Mouse (Mus musculus) hindbrain, embryonic 11.5 days (tissue): ENCODE measurements around the gene Il2rb. TPM values are rescaled to one million over a fixed set of nuclear protein-coding genes. Genes with fewer than 3 reads are reported as not detected.

Experiments
- ATAC-seq: fragments of 200-750 bp; cut with Nextera tagmentation; 2 replicates; pipeline ENCODE4 v1.8.0; 2017; ENCODE audit warnings: mild to moderate bottlenecking, moderate TSS enrichment, moderate library complexity; ENCODE audit not compliant: low FRiP score
- DNase-seq: peaks from one replicate; pipeline ENCODE4 v3.0.0-alpha.2; 2015; ENCODE audit warnings: low spot score
- H3K27ac ChIP-seq: fragments of 300-500 bp; sonication (generic); 2 replicates; pipeline ENCODE4 v1.5.1; 2014; ENCODE audit warnings: mild to moderate bottlenecking, low read depth, low read length
- H3K27me3 ChIP-seq: fragments of 300-500 bp; sonication (generic); 2 replicates; pipeline ENCODE4 v1.6.1; 2014; ENCODE audit warnings: mild to moderate bottlenecking, low read length, moderate library complexity, mixed read lengths; ENCODE audit not compliant: control insufficient read depth, insufficient read depth
- H3K36me3 ChIP-seq: fragments of 300-500 bp; sonication (generic); 2 replicates; pipeline ENCODE4 v1.6.1; 2014; ENCODE audit warnings: mild to moderate bottlenecking, low read length, moderate library complexity, mixed read lengths; ENCODE audit not compliant: control insufficient read depth, insufficient read depth
- H3K4me1 ChIP-seq: fragments of 300-500 bp; sonication (generic); replicated peaks from 2 replicates; pipeline ENCODE4 v1.6.1; 2014; ENCODE audit warnings: low read length, mixed read lengths; ENCODE audit not compliant: control insufficient read depth, insufficient read depth
- H3K4me2 ChIP-seq: fragments of 300-500 bp; sonication (generic); replicated peaks from 2 replicates; pipeline ENCODE4 v1.6.1; 2014; ENCODE audit warnings: mild to moderate bottlenecking, low read depth, low read length
- H3K4me3 ChIP-seq: fragments of 300-500 bp; sonication (generic); 2 replicates; pipeline ENCODE4 v1.5.1; 2014; ENCODE audit warnings: low read depth, low read length
- H3K9ac ChIP-seq: fragments of 300-500 bp; sonication (generic); 2 replicates; pipeline ENCODE4 v1.6.1; 2014; ENCODE audit warnings: low read depth, low read length
- H3K9me3 ChIP-seq: fragments of 300-500 bp; sonication (generic); 2 replicates; pipeline ENCODE4 v1.6.1; 2016; ENCODE audit warnings: low read length; ENCODE audit not compliant: control insufficient read depth
- WGBS: fragments of 180-500 bp; shearing (Covaris S2); extraction: QIAGEN DNeasy Blood & Tissue Kit; methylation state at CpG from one replicate; pipeline ENCODE4 v1.1.7; 2014; 5-methylcytosine and 5-hydroxymethylcytosine counted together
- polyA plus RNA-seq: library from polyadenylated mRNA; unstranded; fragments of >200 nt; fragmentation: Nextera tagmentation; extraction: Ambion mirVana; gene quantifications from 2 replicates; pipeline ENCODE4 v1.2.1, GENCODE M21; 2014

Gene Il2rb
- polyA plus RNA-seq, 1 experiment from 2014 or later, result not detected

- Histone ChIP-seq H3K36me3 (no peaks in the 10 kb centered on the region), H3K27me3 (no peaks in the 10 kb centered on the region), H3K9me3 (no peaks in the 10 kb centered on the region), H3K4me2 (no peak overlapping the region), H3K9ac (no peak overlapping the region), H3K4me3 (no peak overlapping the region), H3K4me1 (no peaks in the 10 kb centered on the region), H3K27ac (no peak overlapping the region)
- 83% methylated on average over 6 of the region's 6 CpGs for WGBS
- DNase-seq (no peak), ATAC-seq (no peak)
Observed at GRCm38 (mm10) chr15:78473442-78473841, 21.6 kb downstream of the Il2rb start.

DNA sequence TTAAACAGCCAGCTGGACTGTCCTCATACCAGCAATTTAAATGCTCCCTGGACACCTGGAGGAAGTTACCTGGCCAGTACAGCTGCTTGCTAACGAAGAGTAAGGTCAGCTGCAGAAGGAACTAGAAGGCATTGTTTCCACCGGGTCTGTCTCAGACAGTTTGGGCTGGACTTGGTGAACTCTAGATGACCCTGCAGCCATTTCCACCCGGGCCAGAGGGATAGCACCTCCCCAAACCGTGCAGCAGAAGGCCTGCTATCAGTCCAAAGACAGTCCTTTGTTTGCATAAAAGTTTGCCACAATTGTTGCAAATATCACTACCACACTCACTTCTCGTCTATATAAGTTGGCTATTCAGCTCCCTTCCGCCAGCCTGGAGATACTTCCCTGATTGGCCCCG is 23.2 kb downstream of the Il2rb start:
- 52% methylated on average over 7 of the region's 7 CpGs for WGBS
- Histone ChIP-seq H3K4me1 (no peaks in the 10 kb centered on the region), H3K9ac (no peak overlapping the region), H3K4me3 (no peak overlapping the region), H3K27me3 (no peaks in the 10 kb centered on the region), H3K27ac (no peak overlapping the region), H3K4me2 (no peak overlapping the region), H3K36me3 (no peaks in the 10 kb centered on the region), H3K9me3 (no peaks in the 10 kb centered on the region)
- ATAC-seq (no peak), DNase-seq (no peak)

- no peaks in the 10 kb centered on the region for H3K4me1 ChIP-seq
- H3K9ac ChIP-seq, result no peak overlapping the region
- H3K4me3 ChIP-seq, result no peak overlapping the region
- H3K27me3 ChIP-seq, result no peaks in the 10 kb centered on the region
- DNase-seq (no peak), ATAC-seq (no peak)
- no peaks in the 10 kb centered on the region for H3K9me3 ChIP-seq
- no peak overlapping the region for H3K27ac ChIP-seq
- no peak overlapping the region for H3K4me2 ChIP-seq
- H3K36me3 ChIP-seq, result no peaks in the 10 kb centered on the region
- 70% methylated on average over 4 of the region's 4 CpGs for WGBS
Observed at GRCm38 (mm10) chr15:78470495-78471276, 24.4 kb downstream of the Il2rb start.

DNA sequence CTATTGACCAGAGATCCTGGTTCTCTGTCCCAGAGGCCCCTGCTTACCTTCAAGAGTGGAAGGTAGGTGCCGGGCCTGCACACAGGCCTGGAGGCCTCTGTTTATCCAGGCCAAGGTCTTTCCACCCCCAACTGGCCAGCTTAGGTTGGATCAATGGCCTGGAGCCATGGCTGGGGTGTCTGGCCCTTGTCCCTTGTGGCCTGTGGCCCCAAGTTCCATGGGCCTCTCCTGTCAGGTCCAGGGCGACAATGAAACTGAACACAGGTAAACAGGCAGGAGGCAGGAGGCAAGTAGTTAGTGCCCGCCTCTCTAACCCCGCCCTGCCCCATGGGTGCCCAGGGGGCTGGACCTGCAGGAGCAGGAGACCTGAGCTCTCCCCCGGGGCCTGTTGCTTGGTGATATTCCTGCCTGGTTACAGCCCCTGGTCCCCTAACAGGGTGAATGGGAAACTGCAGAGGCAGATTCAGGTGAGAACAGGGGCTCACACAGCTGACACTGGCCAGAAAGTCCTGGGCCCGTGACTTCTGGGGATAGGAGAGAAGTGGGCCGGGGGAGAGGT is 26.6 kb downstream of the Il2rb start, which contains the start of gene Tmprss6:
Gene Tmprss6 (minus strand): TSS at position 256 of the 559 bp plus-strand sequence.
- ATAC-seq (no peak), DNase-seq (no peak)
- no peaks in the 10 kb centered on the region for H3K9me3 ChIP-seq
- no peaks in the 10 kb centered on the region for H3K4me1 ChIP-seq
- H3K4me3 ChIP-seq, result no peak within 1 kb of the TSS
- H3K9ac ChIP-seq, result no peak within 1 kb of the TSS
- no peaks in the 10 kb centered on the region for H3K36me3 ChIP-seq
- WGBS, result 72% methylated on average over 7 of the region's 7 CpGs
- no peak within 1 kb of the TSS for H3K4me2 ChIP-seq
- H3K27me3 ChIP-seq, result no peaks in the 10 kb centered on the region
- H3K27ac ChIP-seq, result no peak within 1 kb of the TSS

DNA sequence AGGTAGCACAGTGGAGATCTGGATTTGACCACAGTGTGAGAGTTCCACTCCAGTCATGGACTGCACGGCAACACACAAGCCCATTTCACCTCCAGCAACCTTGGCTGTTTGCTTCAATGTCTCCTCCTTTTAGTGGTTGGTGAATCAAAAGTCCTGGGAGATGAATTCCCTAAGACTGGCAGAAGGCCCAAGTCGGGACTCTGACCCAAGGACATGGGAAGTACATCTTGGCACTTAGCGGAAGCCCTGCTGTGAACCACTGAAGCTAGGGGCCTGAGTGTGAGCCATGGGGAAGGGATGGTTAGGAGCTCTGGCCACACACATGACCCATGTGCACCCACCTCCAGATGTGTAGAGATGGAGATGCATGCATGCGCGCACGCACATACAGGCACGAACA is 27.5 kb downstream of the Il2rb start:
- H3K4me1 ChIP-seq, result no peaks in the 10 kb centered on the region
- no peak overlapping the region for H3K9ac ChIP-seq
- 96% methylated on average over 7 of the region's 7 CpGs for WGBS
- H3K36me3 ChIP-seq, result no peaks in the 10 kb centered on the region
- DNase-seq, result no peak
- no peak for ATAC-seq
- H3K4me3 ChIP-seq, result no peak overlapping the region
- no peak overlapping the region for H3K27ac ChIP-seq
- H3K9me3 ChIP-seq, result no peaks in the 10 kb centered on the region
- no peak overlapping the region for H3K4me2 ChIP-seq
- H3K27me3 ChIP-seq, result no peaks in the 10 kb centered on the region

DNA sequence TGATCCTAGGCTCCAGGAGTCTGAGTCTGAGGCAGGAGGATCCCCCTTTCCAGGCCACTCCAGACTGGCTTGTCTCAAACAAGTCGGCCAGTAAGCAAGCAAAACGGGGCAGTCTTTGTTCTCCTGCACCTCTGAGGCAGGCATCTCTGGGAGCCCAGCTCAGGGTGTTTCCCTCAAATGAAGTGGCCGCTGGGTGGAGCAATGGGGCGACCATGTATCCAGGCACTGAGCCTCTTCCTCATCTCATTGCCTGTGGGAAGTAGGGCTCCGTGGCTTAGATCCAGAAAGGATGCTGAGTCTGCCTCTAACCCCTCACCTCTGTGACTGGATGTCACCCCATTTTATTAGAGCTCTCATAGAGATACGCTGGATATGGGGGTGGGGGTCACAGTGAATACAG is 28.3 kb downstream of the Il2rb start:
- DNase-seq (peak; percentile 30), ATAC-seq (no peak)
- Histone ChIP-seq H3K4me3 (no peak overlapping the region), H3K9me3 (no peaks in the 10 kb centered on the region), H3K9ac (no peak overlapping the region), H3K4me2 (no peak overlapping the region), H3K36me3 (no peaks in the 10 kb centered on the region), H3K27me3 (no peaks in the 10 kb centered on the region), H3K27ac (no peak overlapping the region), H3K4me1 (no peaks in the 10 kb centered on the region)
- WGBS, result 32% methylated on average over 6 of the region's 6 CpGs

DNA sequence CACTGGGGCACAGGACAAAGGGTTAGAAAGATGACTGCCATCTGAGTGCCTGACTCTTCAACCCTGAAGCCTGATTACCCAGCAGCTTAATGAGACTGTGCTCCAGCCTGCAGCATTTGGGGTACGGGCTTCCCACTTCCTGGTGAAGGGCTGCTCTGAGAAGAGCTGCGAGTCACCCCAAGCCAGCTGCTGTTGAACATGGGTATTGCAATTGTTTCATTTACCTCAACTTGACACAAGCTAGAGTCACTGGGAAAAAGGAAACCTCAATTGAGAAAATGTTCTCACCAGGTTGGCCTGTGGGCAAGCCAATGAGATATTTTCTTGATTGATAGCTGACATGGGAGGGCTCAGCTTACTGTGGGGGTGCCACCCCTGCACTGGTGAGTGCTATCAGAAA is 32.1 kb downstream of the Il2rb start:
- ATAC-seq (no peak), DNase-seq (no peak)
- H3K4me1 ChIP-seq, result no peaks in the 10 kb centered on the region
- WGBS, result 83% methylated on average over 2 of the region's 2 CpGs
- no peak overlapping the region for H3K9ac ChIP-seq
- H3K4me3 ChIP-seq, result no peak overlapping the region
- H3K9me3 ChIP-seq, result no peaks in the 10 kb centered on the region
- H3K36me3 ChIP-seq, result no peaks in the 10 kb centered on the region
- no peaks in the 10 kb centered on the region for H3K27me3 ChIP-seq
- H3K27ac ChIP-seq, result no peak overlapping the region
- no peak overlapping the region for H3K4me2 ChIP-seq

DNA sequence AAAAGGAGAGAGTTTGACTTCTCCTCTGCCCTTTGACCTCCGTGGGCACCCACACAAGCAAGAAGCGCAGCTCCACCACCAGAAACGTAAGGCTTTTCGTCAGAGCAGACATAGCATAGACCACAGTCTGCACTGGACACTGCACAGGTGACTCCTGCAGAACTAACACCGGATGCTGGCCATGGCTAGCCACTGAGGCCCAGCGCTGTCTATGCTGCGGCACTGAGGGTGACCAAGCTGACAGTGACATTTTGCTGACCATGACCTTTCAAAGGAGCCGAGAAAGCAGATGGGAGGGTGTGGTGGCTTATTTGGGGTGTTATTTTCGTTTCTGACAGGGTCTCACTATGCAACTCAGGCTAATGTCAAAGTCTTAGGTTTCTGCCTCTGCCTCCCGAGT is 37.9 kb downstream of the Il2rb start:
- ATAC-seq (no peak), DNase-seq (no peak)
- H3K9ac ChIP-seq, result no peak overlapping the region
- H3K27ac ChIP-seq, result no peak overlapping the region
- no peaks in the 10 kb centered on the region for H3K27me3 ChIP-seq
- H3K9me3 ChIP-seq, result no peaks in the 10 kb centered on the region
- 75% methylated on average over 10 of the region's 10 CpGs for WGBS
- H3K36me3 ChIP-seq, result no peaks in the 10 kb centered on the region
- no peak overlapping the region for H3K4me2 ChIP-seq
- H3K4me3 ChIP-seq, result no peak overlapping the region
- no peaks in the 10 kb centered on the region for H3K4me1 ChIP-seq

GRCm38 (mm10) chr15:78456051-78456450 is 39.0 kb downstream of the Il2rb start:
- Histone ChIP-seq H3K9ac (no peak overlapping the region), H3K27ac (no peak overlapping the region), H3K36me3 (no peaks in the 10 kb centered on the region), H3K4me1 (no peaks in the 10 kb centered on the region), H3K4me3 (no peak overlapping the region), H3K4me2 (no peak overlapping the region), H3K9me3 (no peaks in the 10 kb centered on the region), H3K27me3 (no peaks in the 10 kb centered on the region)
- DNase-seq (no peak), ATAC-seq (no peak)
- WGBS, result 70% methylated on average over 7 of the region's 7 CpGs
